Mouse (Mus musculus): ENCODE measurements around the gene Dab1. TPM values are rescaled to one million over a fixed set of nuclear protein-coding genes. Genes with fewer than 3 reads are reported as not detected.
A peak's percentile ranks its signal among the peaks of the same experiment; 100 is the strongest.

Gene Dab1
- polyA plus RNA-seq, 1 experiment from 2014 or later = 69.6 TPM

DNA sequence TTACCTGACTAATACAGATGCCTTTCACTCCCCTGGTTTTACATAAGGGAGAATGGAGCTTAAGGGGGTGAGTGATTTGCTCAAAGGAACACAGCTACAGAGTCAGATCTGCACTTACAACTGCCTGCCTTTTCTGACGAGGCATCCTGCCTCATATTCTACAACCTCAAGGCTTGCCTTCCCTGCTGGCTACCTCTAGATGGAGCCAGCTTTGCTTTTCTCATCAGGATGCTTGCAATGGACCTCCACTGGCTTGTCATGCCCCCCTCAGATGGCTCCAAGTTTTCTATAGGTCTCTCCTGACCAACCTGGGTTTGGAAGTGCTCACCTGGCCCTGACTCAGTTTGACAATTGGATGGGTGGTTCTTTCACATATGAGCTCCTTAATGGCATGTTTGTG is 238.0 kb downstream of the Dab1 start:
- H3K36me3 ChIP-seq = no peaks in the 10 kb centered on the region
- H3K9ac ChIP-seq = no peak overlapping the region
- 39% methylated on average over 1 of the region's 1 CpGs for WGBS
- H3K4me3 ChIP-seq = no peak overlapping the region
- H3K27ac ChIP-seq = no peak overlapping the region
- H3K9me3 ChIP-seq = no peaks in the 10 kb centered on the region
- no peak overlapping the region for H3K4me2 ChIP-seq
- H3K4me1 ChIP-seq (replicated peaks) = no peaks in the 10 kb centered on the region
- H3K27me3 ChIP-seq = no peaks in the 10 kb centered on the region
- ATAC-seq (ENCODE audit: low FRiP score) = no peak

DNA sequence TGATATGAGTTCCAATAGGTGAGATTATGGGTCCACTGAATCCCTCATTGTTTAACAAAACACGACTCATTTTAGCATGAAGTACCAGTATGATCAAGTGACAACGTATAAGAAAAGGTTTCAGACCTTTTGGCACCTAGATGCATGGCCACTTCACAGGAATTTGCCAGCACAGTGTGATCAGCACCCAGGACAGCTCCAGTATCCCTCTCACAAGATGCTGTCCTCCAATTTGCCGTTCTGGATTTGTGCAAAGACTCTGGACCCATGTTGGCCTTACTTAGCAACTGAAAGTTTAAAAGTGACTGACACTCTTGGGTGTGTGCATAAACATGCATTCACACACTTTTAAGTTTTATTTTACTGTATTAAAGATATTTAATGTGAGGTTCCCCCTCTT is 256.4 kb downstream of the Dab1 start:
- Histone ChIP-seq H3K4me2 (no peak overlapping the region), H3K36me3 (no peaks in the 10 kb centered on the region), H3K4me1 (replicated peaks) (peaks cover 5% of the 10 kb centered on the region), H3K9ac (no peak overlapping the region), H3K9me3 (no peaks in the 10 kb centered on the region), H3K27ac (no peak overlapping the region), H3K4me3 (no peak overlapping the region), H3K27me3 (no peaks in the 10 kb centered on the region)
- 49% methylated on average over 3 of the region's 3 CpGs for WGBS
- no peak for ATAC-seq (ENCODE audit: low FRiP score)

DNA sequence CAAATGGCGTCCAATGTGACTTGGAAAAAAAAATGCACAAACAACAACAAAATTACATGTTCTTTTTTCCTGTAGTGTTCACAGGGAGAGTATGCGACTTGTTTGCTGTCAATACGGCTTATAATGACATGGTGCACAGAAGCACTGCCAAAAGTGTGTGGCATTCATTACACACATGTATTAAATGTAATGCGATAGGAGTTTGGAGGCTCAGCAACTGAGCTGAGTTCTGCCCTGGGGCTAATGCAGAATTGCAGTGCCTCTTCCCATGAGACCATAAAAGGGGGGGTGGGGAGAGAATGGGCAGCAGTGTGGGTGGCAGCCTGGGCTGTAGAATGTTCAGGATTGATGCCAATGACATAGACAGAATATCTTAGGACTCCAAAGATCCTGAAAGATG is 259.7 kb downstream of the Dab1 start:
- H3K27ac ChIP-seq = no peak overlapping the region
- no peaks in the 10 kb centered on the region for H3K9me3 ChIP-seq
- no peaks in the 10 kb centered on the region for H3K27me3 ChIP-seq
- 60% methylated on average over 4 of the region's 4 CpGs for WGBS
- no peak for ATAC-seq (ENCODE audit: low FRiP score)
- peaks cover 5% of the 10 kb centered on the region for H3K4me1 ChIP-seq (replicated peaks)
- no peak overlapping the region for H3K4me3 ChIP-seq
- H3K4me2 ChIP-seq = no peak overlapping the region
- H3K9ac ChIP-seq = no peak overlapping the region
- H3K36me3 ChIP-seq = no peaks in the 10 kb centered on the region

DNA sequence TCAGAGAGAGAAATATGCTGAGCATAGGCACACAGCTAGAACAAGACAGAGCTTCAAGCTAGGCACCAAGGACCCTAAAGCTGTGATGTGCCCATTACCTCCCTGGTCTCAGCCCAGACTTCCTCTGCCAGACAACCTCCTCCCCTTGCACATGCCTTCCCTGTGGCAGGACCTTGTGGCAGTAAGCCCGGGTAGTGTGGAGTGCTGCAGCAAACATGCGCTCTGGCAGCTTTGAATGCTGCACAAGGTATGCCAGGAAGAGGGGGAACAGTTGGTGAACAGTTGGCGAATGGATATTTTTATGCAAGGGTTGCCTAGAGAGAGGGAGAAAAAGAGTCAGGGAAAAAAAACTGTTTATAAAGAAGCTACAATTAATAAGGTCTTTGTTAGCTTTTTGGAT is 262.5 kb downstream of the Dab1 start:
- no peaks in the 10 kb centered on the region for H3K27me3 ChIP-seq
- no peak overlapping the region for H3K4me2 ChIP-seq
- no peak overlapping the region for H3K4me3 ChIP-seq
- no peaks in the 10 kb centered on the region for H3K9me3 ChIP-seq
- H3K4me1 ChIP-seq (replicated peaks) = peaks cover 5% of the 10 kb centered on the region
- WGBS = 55% methylated on average over 3 of the region's 3 CpGs
- no peak overlapping the region for H3K27ac ChIP-seq
- H3K9ac ChIP-seq = no peak overlapping the region
- no peaks in the 10 kb centered on the region for H3K36me3 ChIP-seq
- ATAC-seq (ENCODE audit: low FRiP score) = no peak

DNA sequence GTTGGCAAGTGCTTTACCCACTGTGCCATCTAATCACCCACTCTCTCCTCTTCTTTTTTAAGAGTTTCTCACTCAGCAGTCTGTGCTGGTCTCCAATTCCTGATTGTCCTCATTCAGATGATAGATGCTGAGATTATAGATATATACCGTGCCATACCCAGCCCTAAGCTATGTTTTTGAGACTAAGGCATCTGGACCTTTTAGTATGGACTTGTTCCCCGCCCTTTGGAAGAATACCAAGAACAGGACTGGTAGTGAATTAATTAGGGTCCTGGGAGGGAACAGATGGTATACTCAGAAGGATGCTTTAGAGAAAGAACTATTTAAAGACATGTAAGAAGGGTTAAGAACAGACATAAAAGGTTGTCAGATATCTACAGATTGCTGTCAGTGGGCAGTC is 268.9 kb downstream of the Dab1 start:
- Histone ChIP-seq H3K27ac (no peak overlapping the region), H3K4me1 (replicated peaks) (no peaks in the 10 kb centered on the region), H3K4me2 (no peak overlapping the region), H3K9me3 (no peaks in the 10 kb centered on the region), H3K27me3 (no peaks in the 10 kb centered on the region), H3K36me3 (no peaks in the 10 kb centered on the region), H3K4me3 (no peak overlapping the region), H3K9ac (no peak overlapping the region)
- ATAC-seq (ENCODE audit: low FRiP score) = no peak
- 76% methylated on average over 2 of the region's 2 CpGs for WGBS

DNA sequence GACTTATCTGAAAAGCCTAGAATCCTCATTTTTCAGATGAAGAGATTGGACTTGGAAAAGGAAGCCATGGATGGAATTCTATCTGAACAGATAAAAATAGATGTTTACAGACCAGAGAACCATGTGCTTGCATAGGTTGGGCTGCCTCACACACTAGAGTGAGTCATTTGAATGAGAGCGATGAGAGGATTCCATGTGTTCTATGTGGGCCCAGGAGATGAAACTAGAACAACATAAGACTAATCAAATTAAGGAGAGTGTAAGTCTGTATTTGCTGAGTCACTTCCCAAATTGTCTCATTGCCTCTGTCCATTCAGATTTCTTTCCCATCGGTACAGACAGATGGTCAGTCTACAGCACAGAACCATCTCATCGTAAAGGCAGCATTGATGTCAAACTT is 270.0 kb downstream of the Dab1 start:
- no peaks in the 10 kb centered on the region for H3K9me3 ChIP-seq
- H3K4me1 ChIP-seq (replicated peaks) = no peaks in the 10 kb centered on the region
- WGBS = 92% methylated on average over 3 of the region's 3 CpGs
- H3K36me3 ChIP-seq = no peaks in the 10 kb centered on the region
- H3K27ac ChIP-seq = no peak overlapping the region
- no peaks in the 10 kb centered on the region for H3K27me3 ChIP-seq
- no peak overlapping the region for H3K4me2 ChIP-seq
- H3K4me3 ChIP-seq = no peak overlapping the region
- H3K9ac ChIP-seq = no peak overlapping the region
- ATAC-seq (ENCODE audit: low FRiP score) = no peak

DNA sequence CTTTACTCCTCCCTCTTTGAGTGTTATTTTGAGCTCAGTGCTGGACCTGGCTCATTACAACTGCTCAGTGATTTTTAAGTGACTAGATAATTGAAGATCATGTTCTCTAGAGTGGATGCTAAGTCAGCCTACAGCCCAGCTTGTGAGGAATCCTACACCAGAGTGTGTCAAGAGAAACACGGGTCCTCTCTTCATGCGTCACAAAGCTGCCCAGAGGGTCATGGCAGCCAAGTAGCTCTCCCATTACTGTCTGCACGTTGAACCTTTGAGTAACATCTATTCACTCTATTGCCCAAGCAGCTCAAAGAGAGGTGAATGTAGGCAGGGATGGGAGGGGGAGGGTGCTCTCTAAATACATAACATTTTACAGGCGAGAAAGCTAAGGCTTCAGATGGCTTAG is 277.6 kb downstream of the Dab1 start:
- no peak overlapping the region for H3K4me3 ChIP-seq
- no peak for ATAC-seq (ENCODE audit: low FRiP score)
- H3K9ac ChIP-seq = no peak overlapping the region
- H3K36me3 ChIP-seq = no peaks in the 10 kb centered on the region
- H3K27ac ChIP-seq = no peak overlapping the region
- H3K4me2 ChIP-seq = no peak overlapping the region
- H3K27me3 ChIP-seq = no peaks in the 10 kb centered on the region
- no peaks in the 10 kb centered on the region for H3K9me3 ChIP-seq
- WGBS = 82% methylated on average over 4 of the region's 4 CpGs
- H3K4me1 ChIP-seq (replicated peaks) = no peaks in the 10 kb centered on the region

DNA sequence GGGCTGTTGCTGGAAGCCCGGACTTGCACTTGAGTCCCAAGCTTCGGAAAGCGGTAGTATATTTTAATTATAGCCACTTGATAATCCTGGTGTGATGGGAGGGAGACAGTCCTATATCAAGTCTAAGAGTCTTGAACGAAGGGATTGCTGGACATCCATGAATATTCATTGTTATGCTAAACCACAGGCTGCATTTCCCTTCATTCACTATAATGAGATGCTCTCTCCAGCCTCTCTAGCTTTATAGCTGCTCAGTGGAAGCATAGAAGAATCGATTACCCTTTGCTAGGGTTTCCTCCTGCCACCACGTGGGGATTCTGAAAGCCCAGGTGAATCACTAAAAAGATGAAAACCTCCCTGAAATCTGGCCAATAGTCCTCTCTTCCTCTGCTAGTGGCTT is 278.5 kb downstream of the Dab1 start:
- no peak overlapping the region for H3K4me3 ChIP-seq
- H3K4me2 ChIP-seq = no peak overlapping the region
- no peaks in the 10 kb centered on the region for H3K27me3 ChIP-seq
- no peak for ATAC-seq (ENCODE audit: low FRiP score)
- no peaks in the 10 kb centered on the region for H3K4me1 ChIP-seq (replicated peaks)
- H3K36me3 ChIP-seq = no peaks in the 10 kb centered on the region
- no peak overlapping the region for H3K27ac ChIP-seq
- H3K9me3 ChIP-seq = no peaks in the 10 kb centered on the region
- 40% methylated on average over 6 of the region's 6 CpGs for WGBS
- H3K9ac ChIP-seq = no peak overlapping the region

DNA sequence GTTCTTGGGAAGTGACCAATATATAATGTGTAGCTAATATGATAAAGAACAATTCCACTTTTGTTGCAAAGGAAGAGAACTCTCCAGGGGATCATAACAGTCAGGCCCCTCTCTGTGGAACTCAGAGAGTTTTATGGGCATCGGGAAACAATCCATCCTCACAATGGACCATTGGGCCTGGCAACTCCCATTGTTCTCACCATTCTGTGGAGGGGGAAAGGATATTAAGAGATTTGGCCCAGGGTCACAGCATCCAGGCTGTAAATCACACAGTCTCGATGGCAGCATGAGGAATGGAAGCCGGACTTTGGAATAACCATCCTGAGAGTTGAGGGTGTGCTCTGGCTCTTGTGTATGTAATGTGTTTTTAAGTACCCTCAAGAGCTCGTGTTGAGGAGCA is 292.3 kb downstream of the Dab1 start:
- no peaks in the 10 kb centered on the region for H3K27me3 ChIP-seq
- no peak for ATAC-seq (ENCODE audit: low FRiP score)
- H3K9me3 ChIP-seq = no peaks in the 10 kb centered on the region
- H3K4me1 ChIP-seq (replicated peaks) = no peaks in the 10 kb centered on the region
- no peaks in the 10 kb centered on the region for H3K36me3 ChIP-seq
- WGBS = 31% methylated on average over 4 of the region's 4 CpGs
- no peak overlapping the region for H3K9ac ChIP-seq
- H3K27ac ChIP-seq = no peak overlapping the region
- H3K4me2 ChIP-seq = no peak overlapping the region
- no peak overlapping the region for H3K4me3 ChIP-seq

DNA sequence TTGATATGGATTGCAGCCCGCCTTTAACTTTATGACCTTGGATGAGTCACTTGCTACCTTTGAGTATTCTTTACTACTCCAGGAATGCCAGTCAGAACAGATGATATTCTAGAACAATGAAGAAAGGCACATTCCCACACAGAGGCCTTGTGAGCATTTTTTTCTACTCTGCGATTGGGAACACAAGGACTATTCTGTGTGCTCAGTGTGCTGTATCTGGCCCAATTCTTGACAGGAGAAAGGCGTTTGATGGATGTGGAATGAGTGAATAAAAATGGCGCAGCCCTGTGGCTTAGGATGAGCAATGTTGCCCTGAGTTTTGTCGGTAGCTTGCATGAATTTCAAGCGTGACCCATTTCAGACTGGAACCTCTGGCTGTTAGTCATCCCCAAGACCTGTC is 292.9 kb downstream of the Dab1 start:
- H3K36me3 ChIP-seq = no peaks in the 10 kb centered on the region
- ATAC-seq (ENCODE audit: low FRiP score) = no peak
- no peak overlapping the region for H3K4me3 ChIP-seq
- H3K9me3 ChIP-seq = no peaks in the 10 kb centered on the region
- H3K4me2 ChIP-seq = no peak overlapping the region
- no peak overlapping the region for H3K27ac ChIP-seq
- no peaks in the 10 kb centered on the region for H3K27me3 ChIP-seq
- H3K4me1 ChIP-seq (replicated peaks) = no peaks in the 10 kb centered on the region
- H3K9ac ChIP-seq = no peak overlapping the region
- 64% methylated on average over 6 of the region's 6 CpGs for WGBS

DNA sequence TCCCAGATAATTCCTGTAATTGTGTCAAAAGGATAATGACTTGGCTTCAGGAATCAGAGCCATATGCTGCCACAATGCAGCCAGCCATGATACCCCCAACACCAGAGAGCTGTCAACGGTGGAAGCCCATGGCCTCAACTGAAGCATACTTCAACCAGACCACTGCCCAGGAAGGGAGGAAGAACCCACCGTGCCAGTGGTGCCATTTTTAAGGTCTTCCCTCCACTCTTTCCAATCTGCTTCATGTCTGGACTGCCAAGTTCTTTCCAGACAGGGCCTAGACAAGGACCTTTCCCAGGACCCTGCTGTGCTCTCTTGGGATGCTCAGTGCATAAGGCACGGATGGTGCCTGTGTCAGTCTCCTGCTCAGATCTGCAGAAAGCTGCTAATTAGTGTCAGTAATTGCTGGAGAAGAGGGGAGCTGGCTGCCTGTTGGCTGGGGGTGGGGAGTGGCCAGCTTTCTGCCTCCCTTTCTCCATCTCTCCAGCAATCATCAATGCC is 303.3 kb downstream of the Dab1 start:
- H3K36me3 ChIP-seq = no peaks in the 10 kb centered on the region
- H3K9ac ChIP-seq = no peak overlapping the region
- H3K4me2 ChIP-seq = no peak overlapping the region
- H3K27ac ChIP-seq = 0 out of 2 replicates have a peak overlapping the region, but pooled peaks have one; percentile 19
- WGBS = 64% methylated on average over 3 of the region's 3 CpGs
- ATAC-seq (ENCODE audit: low FRiP score) = peak; percentile 52; the same call in 1 of the 2 replicates
- no peak overlapping the region for H3K4me3 ChIP-seq
- no peaks in the 10 kb centered on the region for H3K27me3 ChIP-seq
- H3K4me1 ChIP-seq (replicated peaks) = peaks cover 27% of the 10 kb centered on the region
- no peaks in the 10 kb centered on the region for H3K9me3 ChIP-seq

DNA sequence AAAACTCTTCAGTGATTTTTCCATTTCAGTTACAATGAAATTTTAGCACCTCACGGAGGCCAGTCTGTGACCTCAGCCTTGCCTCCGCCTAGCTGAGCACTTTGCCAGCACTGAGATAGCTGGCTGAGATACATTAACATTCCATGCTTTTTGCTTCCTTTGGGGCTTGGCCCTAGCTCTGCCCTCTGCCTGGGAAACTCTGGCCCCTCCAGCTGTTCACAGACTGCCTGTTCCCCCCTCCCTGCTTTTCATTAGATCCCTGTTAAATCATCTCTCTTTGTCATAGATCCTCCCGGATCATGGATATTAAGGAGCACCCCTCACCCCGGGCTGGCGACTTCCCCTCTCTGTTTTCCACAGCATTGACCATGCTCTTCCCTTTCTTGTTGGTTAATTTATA is 307.5 kb downstream of the Dab1 start:
- Histone ChIP-seq H3K9me3 (no peaks in the 10 kb centered on the region), H3K4me1 (replicated peaks) (peaks cover 28% of the 10 kb centered on the region), H3K4me3 (no peak overlapping the region), H3K9ac (no peak overlapping the region), H3K27me3 (no peaks in the 10 kb centered on the region), H3K4me2 (no peak overlapping the region), H3K27ac (peak overlapping the region; percentile 40; the same call in 1 of the 2 replicates), H3K36me3 (no peaks in the 10 kb centered on the region)
- no peak for ATAC-seq (ENCODE audit: low FRiP score)
- WGBS = 43% methylated on average over 5 of the region's 5 CpGs

DNA sequence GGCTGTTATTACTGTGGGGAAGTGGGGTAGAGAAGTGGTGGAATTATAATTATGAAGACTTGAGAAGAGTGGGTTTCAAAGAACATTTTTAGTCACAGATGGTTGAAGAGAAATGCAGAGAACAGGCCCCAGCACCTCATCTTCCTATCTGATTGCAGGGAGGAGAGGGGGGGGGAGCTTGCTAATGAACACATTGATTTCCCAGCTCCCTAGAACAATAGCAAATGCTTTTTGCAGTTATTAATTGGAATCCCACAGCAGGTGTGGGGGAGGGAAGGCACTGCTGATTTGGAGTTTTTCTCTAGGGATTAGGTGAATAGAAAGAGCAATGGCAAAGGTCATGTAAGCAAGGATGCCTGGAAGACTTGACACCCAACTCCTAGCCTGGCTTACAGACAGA is 310.5 kb downstream of the Dab1 start:
- Histone ChIP-seq H3K27me3 (no peaks in the 10 kb centered on the region), H3K4me3 (no peak overlapping the region), H3K4me1 (replicated peaks) (peaks cover 22% of the 10 kb centered on the region), H3K27ac (peak overlapping the region; percentile 48; the same call in 1 of the 2 replicates), H3K36me3 (no peaks in the 10 kb centered on the region), H3K4me2 (no peak overlapping the region), H3K9me3 (no peaks in the 10 kb centered on the region), H3K9ac (no peak overlapping the region)
- no peak for ATAC-seq (ENCODE audit: low FRiP score)
